Mouse (Mus musculus) hindbrain, postnatal 0 days (tissue): ENCODE results near the gene Chrna5. TPM values are rescaled to one million over a fixed set of nuclear protein-coding genes. Genes with fewer than 3 reads are reported as not detected.

Experiments used
- ATAC-seq: fragments of 200-750 bp; cut with Nextera tagmentation; 2 replicates; pipeline ENCODE4 v1.8.0; 2017; ENCODE audit warnings: mild to moderate bottlenecking, moderate TSS enrichment, moderate library complexity
- DNase-seq: peaks from one replicate; pipeline ENCODE4 v3.0.0-alpha.2; 2015; ENCODE audit warnings: low spot score
- H3K27ac ChIP-seq: fragments of 300-500 bp; sonication (generic); 2 replicates; pipeline ENCODE4 v1.5.1; 2014; ENCODE audit warnings: mild to moderate bottlenecking
- H3K27me3 ChIP-seq: fragments of 300-500 bp; sonication (generic); 2 replicates; pipeline ENCODE4 v1.6.1; 2014; ENCODE audit warnings: low read length, mixed read lengths; ENCODE audit not compliant: insufficient read depth
- H3K36me3 ChIP-seq: fragments of 300-500 bp; sonication (generic); 2 replicates; pipeline ENCODE4 v1.6.1; 2014; ENCODE audit warnings: low read length, mixed read lengths; ENCODE audit not compliant: insufficient read depth
- H3K4me1 ChIP-seq: fragments of 300-500 bp; sonication (generic); 2 replicates; pipeline ENCODE4 v1.6.1; 2014; ENCODE audit warnings: antibody characterized with exemption, low read length, mixed read lengths; ENCODE audit not compliant: insufficient read depth
- H3K4me2 ChIP-seq: fragments of 300-500 bp; sonication (generic); 2 replicates; pipeline ENCODE4 v1.6.1; 2014; ENCODE audit warnings: low read depth, mild to moderate bottlenecking, low read length, moderate library complexity, mixed read lengths
- H3K4me3 ChIP-seq: fragments of 300-500 bp; sonication (generic); 2 replicates; pipeline ENCODE4 v1.5.1; 2014; ENCODE audit warnings: low read length
- H3K9ac ChIP-seq: fragments of 300-500 bp; sonication (generic); replicated peaks from 2 replicates; pipeline ENCODE4 v1.6.1; 2014; ENCODE audit warnings: mild to moderate bottlenecking, low read length, moderate library complexity, mixed read lengths
- H3K9me3 ChIP-seq: fragments of 300-500 bp; sonication (generic); 2 replicates; pipeline ENCODE4 v1.6.1; 2016; ENCODE audit warnings: low read length, mixed read lengths
- CTCF ChIP-seq: IDR thresholded peaks from 2 replicates; pipeline ENCODE4 v1.5.1; 2016; ENCODE audit warnings: antibody characterized with exemption, control low read depth, low read depth
- WGBS: fragments of 180-500 bp; shearing (Covaris S2); extraction: QIAGEN DNeasy Blood & Tissue Kit; methylation state at CpG from one replicate; pipeline ENCODE4 v1.1.7; 2014; 5-methylcytosine and 5-hydroxymethylcytosine counted together
- polyA plus RNA-seq: library from polyadenylated mRNA; unstranded; fragments of >200 nt; fragmentation: Nextera tagmentation; extraction: Ambion mirVana; gene quantifications from 2 replicates; pipeline ENCODE4 v1.2.1, GENCODE M21; 2015
- total RNA-seq: library from RNA; depleted of rRNA; stranded (reverse); fragments of >200 nt; gene quantifications from 2 replicates; pipeline ENCODE4 v1.2.3, GENCODE M21; 2014

Gene Chrna5
- total and polyA plus RNA-seq, 2 experiments from 2014 or later = 2.4 to 4.8 TPM

DNA sequence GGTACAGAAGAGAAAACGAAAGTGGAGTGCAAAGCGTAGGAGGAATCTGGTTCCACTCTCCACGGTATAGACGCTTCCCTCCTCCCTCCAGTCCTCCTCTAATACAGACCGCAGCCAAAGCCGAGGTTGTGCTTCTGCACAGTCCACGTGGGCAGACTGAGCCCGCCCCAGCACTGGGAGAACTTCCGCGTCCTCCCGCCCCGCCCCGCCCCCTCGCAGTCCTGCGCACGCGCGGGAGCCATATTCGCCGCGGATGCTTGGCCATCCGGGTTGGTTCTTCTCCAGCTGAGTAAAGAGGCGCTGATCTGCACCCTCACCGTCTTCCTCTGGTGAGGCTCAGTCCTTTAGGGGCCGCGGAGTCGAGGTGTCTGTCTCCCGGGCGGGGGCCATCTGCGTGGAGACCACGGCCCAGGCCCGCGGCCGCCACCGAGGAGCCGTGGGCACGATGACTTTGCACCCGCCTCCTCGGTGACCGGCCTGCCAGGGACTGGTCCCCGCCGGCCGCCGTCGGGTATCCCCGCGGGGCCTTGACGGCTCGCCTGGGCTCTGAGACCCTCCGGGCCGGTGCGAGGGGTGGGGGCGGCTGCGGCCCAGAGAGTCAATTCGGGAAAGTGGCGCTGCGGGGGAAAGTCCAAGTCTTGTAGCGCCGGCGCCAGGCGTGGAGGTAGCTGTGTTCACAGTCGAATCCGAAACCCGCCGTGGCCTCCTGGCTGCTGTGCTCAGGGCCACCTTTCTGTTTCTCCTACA is 29.9 kb upstream of the Chrna5 start, which contains the start of the genes Psma4 and AY074887:
Gene Psma4, plus strand, starts transcription at position 216 of the 747 bp plus-strand sequence.
Gene AY074887, minus strand, starts transcription at position 424 of the 747 bp plus-strand sequence.
- H3K9ac ChIP-seq = peak within 1 kb of the TSS; percentile 87
- TF ChIP-seq CTCF = 0 out of 2 replicates have a peak, but pooled peaks have one; percentile 5
- under 1% methylated on average over 62 of the region's 65 CpGs for WGBS
- H3K9me3 ChIP-seq = no peaks in the 10 kb centered on the region
- peak within 1 kb of the TSS; percentile 89 for H3K4me3 ChIP-seq
- no peaks in the 10 kb centered on the region for H3K27me3 ChIP-seq
- H3K4me2 ChIP-seq = peak within 1 kb of the TSS; percentile 57
- peak; percentile 96 for DNase-seq
- ATAC-seq = peak; percentile 100
- H3K36me3 ChIP-seq = peaks cover 12% of the 10 kb centered on the region
- H3K27ac ChIP-seq = peak within 1 kb of the TSS; percentile 97
- peaks cover 8% of the 10 kb centered on the region; the same call in 1 of the 2 replicates for H3K4me1 ChIP-seq

DNA sequence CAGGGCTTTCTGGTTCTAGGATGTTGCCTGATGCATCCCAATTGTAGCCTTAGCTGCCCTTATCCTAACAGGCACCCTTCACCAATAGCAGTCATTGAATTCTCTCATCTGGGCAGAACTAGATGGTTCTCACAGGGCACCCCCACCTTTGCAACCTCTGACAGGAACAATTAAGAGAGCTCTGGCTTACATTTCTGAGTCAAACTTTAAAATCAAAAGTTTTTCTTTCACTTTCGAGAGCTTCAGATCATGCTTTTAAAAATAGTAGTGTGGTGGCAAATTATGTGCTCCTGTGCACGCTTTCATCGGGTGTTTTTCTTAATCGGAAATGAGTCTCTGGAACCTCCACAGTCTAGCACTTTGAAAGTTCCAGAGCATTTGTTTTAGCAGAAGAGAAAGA is 19.6 kb upstream of the Chrna5 start:
- Histone ChIP-seq H3K4me1 (no peaks in the 10 kb centered on the region), H3K9ac (no peak overlapping the region), H3K27me3 (no peaks in the 10 kb centered on the region), H3K27ac (no peak overlapping the region), H3K4me3 (no peak overlapping the region), H3K9me3 (no peaks in the 10 kb centered on the region), H3K36me3 (peaks cover 30% of the 10 kb centered on the region), H3K4me2 (no peak overlapping the region)
- 96% methylated on average over 4 of the region's 4 CpGs for WGBS
- ATAC-seq (no peak), DNase-seq (no peak)
- TF ChIP-seq CTCF = no peak

DNA sequence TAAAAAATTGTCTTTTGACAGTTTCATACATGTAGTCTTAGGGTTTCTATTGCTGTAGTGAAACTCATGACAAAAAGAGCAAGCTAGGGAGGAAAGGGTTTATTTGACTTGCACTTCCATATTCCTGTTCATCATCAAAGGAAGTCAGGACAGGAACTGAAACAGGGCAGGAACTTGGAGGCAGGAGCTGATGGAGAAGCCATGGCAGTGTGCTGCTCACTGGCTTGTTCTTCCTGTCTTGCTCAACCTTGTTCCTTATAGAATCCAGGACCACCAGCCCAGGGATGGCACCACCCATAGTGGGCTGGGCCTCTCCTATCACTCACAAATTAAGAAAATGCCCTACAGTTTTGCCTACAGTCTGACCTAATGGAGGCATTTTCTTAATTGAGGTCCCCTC is 17.0 kb upstream of the Chrna5 start:
- Histone ChIP-seq H3K36me3 (peaks cover 6% of the 10 kb centered on the region), H3K4me3 (no peak overlapping the region), H3K27me3 (no peaks in the 10 kb centered on the region), H3K27ac (no peak overlapping the region), H3K4me1 (no peaks in the 10 kb centered on the region), H3K9me3 (no peaks in the 10 kb centered on the region), H3K9ac (no peak overlapping the region), H3K4me2 (no peak overlapping the region)
- DNase-seq (no peak), ATAC-seq (no peak)
- TF ChIP-seq CTCF = no peak

DNA sequence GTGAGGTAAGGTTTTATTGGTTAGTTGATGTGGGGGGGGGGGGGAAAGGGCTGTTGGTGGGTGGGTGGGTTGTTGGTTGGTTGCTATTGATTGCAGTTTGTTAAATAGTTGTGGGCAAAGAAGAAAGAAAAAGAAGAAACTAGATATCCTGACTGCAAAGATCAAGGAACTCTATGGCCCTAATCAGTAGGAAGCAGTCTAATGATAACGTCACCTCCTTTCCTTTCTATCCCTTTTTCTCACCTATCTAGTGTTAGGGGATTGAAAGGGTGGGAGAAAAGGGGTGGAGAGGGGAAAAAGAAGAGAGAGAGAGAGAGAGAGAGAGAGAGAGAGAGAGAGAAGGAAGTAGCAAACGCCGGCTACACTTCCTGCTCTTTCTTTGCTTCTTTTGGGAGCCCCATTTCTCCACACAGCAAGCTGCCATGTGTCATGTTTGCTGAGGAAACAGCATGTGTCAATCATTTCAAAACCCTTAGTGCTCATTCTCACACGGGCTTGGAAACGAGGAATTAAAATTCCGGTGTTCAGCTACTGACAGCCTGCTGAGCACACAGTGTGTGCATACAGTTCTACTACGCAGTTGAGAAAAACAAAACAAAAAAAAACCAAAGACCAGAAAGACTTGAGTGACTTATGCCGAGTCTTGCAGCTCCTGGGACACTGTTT is 10.6 kb upstream of the Chrna5 start:
- 45% methylated on average over 8 of the region's 8 CpGs for WGBS
- no peak overlapping the region for H3K4me2 ChIP-seq

DNA sequence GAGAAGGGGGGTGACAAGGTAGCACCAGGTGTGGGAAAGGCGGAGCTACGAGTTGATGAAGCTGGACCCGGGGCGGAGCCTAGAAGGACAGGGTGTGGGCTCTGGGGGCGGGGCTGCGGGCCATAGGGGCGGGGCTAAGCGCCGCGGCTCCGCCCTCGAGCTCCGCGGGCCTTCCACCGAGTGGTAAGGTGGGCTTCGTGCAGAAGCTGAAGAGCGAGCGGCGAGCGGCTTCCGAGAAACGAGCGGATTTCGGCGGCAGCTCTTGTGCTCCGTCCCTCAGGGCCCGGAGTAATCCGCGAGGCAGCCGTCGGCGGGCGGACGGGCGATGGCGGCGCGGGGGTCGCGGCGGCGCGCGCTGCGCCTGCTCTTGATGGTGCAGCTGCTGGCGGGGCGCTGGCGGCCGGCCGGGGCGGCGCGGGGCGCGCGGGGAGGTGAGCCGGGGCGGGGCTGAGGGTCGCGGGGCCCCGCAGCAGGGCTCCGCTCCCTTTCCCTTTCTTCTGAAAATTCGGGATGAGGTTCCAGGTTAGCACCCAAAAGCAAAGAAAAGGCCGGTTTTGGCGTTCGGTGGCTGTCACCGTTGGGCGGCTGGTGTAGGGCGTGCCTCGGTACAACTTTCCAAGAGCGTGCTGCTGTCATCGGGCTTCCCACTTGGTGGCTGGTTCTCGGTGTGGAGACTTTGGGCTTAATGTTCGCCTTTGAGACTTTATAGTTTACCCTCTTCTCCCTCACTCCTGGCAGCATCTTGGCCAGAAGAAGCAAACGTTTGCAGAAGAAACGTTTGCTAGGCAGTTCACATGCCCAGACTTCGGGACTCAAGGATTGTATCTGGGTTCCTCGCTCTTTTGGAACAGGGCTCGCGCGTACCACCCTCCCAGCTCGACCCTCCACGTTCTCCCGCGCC is 861 bp downstream of the Chrna5 start:
- Histone ChIP-seq H3K27me3 (no peaks in the 10 kb centered on the region; the same call in 1 of the 2 replicates), H3K4me2 (peak overlapping the region; percentile 88), H3K36me3 (no peaks in the 10 kb centered on the region), H3K27ac (no peak overlapping the region), H3K4me1 (no peaks in the 10 kb centered on the region), H3K9ac (peak overlapping the region; percentile 61), H3K9me3 (no peaks in the 10 kb centered on the region), H3K4me3 (peak overlapping the region; percentile 61)
- TF ChIP-seq CTCF = no peak
- ATAC-seq (peak; percentile 87), DNase-seq (peak; percentile 63)
- under 1% methylated on average over 82 of the region's 85 CpGs for WGBS

More for the DNA sequence above, 10.6 kb upstream of the Chrna5 start:
- Histone ChIP-seq H3K4me1 (no peaks in the 10 kb centered on the region), H3K27ac (no peak overlapping the region), H3K9ac (no peak overlapping the region), H3K27me3 (no peaks in the 10 kb centered on the region), H3K36me3 (no peaks in the 10 kb centered on the region), H3K4me3 (no peak overlapping the region), H3K9me3 (no peaks in the 10 kb centered on the region)
- DNase-seq (no peak), ATAC-seq (no peak)
- TF ChIP-seq CTCF = no peak

DNA sequence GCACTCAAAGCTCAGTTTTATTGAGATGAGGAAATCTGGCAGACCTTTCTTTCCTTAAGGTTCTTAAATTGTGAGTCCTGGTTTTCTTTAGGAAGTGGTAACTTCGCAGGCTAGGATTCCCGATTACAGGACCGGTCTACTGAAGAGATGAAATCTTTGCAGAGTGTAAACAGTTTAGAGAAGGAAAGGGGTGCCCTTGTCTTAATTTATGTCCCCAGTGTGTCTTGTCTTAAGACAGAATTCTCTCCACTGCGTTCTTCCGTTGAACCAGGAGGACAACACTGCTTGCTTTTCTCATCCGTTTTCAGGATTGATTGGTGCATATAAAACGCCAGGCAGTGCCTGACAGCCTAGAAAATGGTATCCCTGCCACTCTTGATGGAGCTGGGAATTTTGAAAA is 1.7 kb downstream of the Chrna5 start:
- Histone ChIP-seq H3K4me1 (no peaks in the 10 kb centered on the region), H3K36me3 (no peaks in the 10 kb centered on the region), H3K9ac (0 out of 2 replicates have a peak overlapping the region, but pooled peaks have one; percentile 61), H3K27me3 (no peaks in the 10 kb centered on the region; the same call in 1 of the 2 replicates), H3K4me3 (peak overlapping the region; percentile 61), H3K9me3 (no peaks in the 10 kb centered on the region), H3K4me2 (peak overlapping the region; percentile 88), H3K27ac (no peak overlapping the region)
- WGBS = 11% methylated on average over 7 of the region's 7 CpGs
- ATAC-seq (no peak), DNase-seq (no peak)
- TF ChIP-seq CTCF = no peak
